Mouse (Mus musculus): ENCODE measurements at regions not wholly inside any gene's neighbourhood (a gene's known extent, or its start where the extent isn't known, plus 50 kb on each side); places are given as distances from the start of the nearest gene placed in this dataset.

GRCm38 (mm10) chr13:35202069-35202468, 175.2 kb upstream of the Eci2 start:
- POLR2A ChIA-PET, result interaction anchor here in 1 of 4 experiments (0.7 kb wide), 1 partner anchor 13 kb away, joined by 3 read pairs; no protein-coding TSS in a partner anchor

DNA sequence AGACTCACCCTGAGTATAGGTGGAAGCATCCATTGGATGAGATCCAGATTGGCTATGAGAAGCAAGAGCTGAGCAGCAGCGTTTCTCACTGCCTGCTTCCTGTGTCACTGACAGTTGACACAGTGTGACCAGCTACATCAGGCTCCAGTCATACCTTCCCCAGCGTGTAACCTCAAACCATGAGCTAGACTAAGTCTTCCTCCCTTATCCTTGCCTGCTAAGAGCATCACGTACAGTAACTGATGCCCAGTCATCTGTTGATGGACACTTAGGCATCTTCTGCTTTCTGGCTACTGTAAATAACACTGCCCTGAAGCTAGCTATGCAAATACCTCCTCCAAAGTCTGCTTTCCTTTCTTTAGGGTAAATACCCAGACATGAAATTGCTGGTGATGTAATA, 181.4 kb upstream of the Eci2 start:
- ChIA-PET CTCF (interaction anchor here in 1 of 4 experiments (0.7 kb wide), 1 partner anchor 79 kb away, joined by 3 read pairs; no protein-coding TSS in a partner anchor), POLR2A (no interaction called here)

More at GRCm38 (mm10) chr13:35202069-35202468, 175.2 kb upstream of the Eci2 start:
- CTCF ChIA-PET, result no interaction called here

GRCm38 (mm10) chr13:35209551-35209950, 182.7 kb upstream of the Eci2 start:
- CTCF ChIA-PET, result no interaction called here
- POLR2A ChIA-PET, result no interaction called here

GRCm38 (mm10) chr13:35211834-35212233, 184.9 kb upstream of the Eci2 start:
- ChIA-PET POLR2A (no interaction called here), CTCF (no interaction called here)

- ChIA-PET CTCF (no interaction called here), POLR2A (no interaction called here)
Measured at GRCm38 (mm10) chr13:35212276-35212675, 185.4 kb upstream of the Eci2 start.

DNA sequence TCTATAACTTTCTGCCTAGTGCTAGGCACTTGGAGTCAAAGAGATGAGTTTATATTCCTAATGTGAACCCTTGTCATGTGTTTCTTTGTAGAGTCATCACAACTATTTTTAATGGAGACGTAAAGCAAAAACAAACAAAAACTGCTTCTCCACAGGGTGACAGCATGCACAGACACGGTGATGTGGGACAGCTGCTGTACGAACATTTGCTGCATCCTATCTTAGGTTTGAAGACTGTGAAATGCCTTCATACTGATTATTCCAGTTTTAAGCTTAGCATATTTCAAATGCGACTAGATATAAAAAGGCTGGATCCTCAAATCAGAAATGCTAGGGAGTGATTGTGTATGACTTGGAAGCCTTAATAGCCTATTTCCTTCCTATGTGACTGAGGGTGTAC, 187.3 kb upstream of the Eci2 start:
- ChIA-PET CTCF (no interaction called here), POLR2A (no interaction called here)

DNA sequence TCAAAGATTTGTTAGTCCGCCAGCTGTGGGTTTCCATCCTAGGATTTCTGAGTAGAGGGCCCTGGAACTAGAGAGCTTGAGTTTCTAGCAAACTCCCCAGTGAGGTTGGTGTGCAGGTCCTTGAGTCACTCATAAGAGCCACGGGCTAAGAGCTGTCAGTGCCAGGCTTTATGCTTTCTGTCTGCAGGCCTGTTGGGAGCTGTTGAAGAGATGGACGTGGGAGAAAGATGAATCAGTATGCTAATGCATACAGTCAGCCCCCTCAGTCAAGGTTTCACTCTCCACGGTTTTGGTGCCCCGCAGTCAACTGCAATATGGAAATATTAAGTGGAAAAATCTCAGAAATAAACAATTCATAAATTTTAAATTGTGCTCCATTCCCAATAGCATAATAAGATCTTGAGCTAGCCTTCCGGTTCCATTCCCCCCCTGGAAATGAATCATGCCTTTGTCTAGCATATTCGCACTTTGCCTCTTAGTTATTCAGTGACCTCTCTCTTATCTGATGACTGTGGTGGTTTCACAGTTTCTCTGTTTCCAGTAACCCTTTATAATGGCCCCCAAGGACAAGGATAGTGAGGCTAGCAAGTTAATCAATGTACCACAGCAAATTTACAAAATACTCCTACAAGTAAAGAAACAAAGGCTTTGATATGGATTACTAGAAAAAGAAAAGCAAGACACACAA, 199.4 kb upstream of the Eci2 start:
- ChIA-PET CTCF (no interaction called here), POLR2A (no interaction called here)

- CTCF ChIA-PET, result no interaction called here
- POLR2A ChIA-PET, result no interaction called here
Measured at GRCm38 (mm10) chr13:35226944-35227343, 200.0 kb upstream of the Eci2 start.

- ChIA-PET POLR2A (interaction anchor here in 1 of 4 experiments (1.3 kb wide), 1 partner anchor 9 kb away, joined by 3 read pairs; no protein-coding TSS in a partner anchor), CTCF (no interaction called here)
Measured at GRCm38 (mm10) chr13:35229601-35230000, 202.7 kb upstream of the Eci2 start.

DNA sequence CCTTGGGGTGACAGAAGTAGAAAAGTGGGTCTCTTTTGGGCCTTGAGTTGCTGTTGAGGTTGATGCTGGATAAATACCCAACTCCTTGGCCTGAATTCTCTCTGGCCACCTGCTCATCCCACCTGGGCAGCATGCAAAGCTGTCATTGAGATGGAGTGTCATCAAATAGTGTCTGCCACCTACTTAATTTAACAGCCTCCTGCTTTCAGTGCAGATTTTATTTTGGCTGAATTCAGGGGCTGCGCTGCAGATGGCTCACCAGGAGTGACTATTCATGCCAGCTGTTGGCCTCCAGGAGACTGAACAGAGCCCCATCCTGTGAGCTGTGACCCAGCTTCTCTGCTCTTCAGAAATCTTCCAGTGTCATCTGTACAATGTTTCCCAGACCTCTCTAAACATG, 206.7 kb upstream of the Eci2 start:
- CTCF ChIA-PET, result interaction anchor here in 1 of 4 experiments (0.6 kb wide), 1 partner anchor 1744 kb away, joined by 4 read pairs; no protein-coding TSS in a partner anchor
- POLR2A ChIA-PET, result no interaction called here

GRCm38 (mm10) chr13:35241443-35241842, 214.5 kb upstream of the Eci2 start:
- CTCF ChIA-PET, result no interaction called here
- POLR2A ChIA-PET, result no interaction called here

DNA sequence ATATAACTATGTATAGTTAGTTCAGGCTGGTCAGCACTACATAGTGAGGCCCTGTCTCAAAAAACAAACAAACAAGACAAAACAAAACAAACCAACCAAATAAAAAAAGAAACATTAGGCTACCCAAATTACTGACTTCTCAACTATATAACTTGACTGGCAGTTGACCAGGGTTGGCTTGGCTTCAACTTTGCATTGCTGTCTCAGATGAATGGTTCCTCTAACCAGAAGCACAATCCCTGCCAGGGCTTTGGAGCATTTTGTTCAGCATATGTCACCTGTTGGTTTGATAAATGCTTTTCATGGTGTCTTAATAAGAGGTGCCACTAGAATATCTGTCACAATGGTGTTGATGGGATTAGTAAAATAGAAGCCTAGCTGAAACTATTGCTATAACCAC, 217.1 kb upstream of the Eci2 start:
- ChIA-PET CTCF (no interaction called here), POLR2A (no interaction called here)

DNA sequence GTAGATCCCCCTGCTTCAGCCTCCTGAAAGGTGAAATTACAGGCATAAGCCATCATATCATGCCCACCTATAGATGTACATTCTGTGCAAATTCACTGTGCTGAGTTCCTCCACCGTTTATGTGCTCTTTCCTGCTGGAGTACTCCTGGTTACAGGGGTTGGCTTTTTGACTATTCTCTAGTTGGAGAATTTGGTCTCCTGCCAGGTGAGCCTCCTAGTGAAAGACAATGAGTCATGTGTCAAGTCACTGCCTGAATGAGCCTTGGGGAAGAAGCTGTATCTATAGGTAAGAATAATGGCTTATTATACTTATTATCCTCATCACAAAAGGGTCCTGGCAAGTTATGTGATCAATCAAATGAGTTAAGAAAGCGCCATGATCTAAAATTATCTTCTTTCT, 230.5 kb upstream of the Eci2 start:
- POLR2A ChIA-PET, result no interaction called here
- CTCF ChIA-PET, result no interaction called here

GRCm38 (mm10) chr13:35258720-35259119, 231.8 kb upstream of the Eci2 start:
- CTCF ChIA-PET, result no interaction called here

GRCm38 (mm10) chr13:35283959-35284358, 257.1 kb upstream of the Eci2 start:
- ChIA-PET CTCF (no interaction called here), POLR2A (no interaction called here)

More at GRCm38 (mm10) chr13:35258720-35259119, 231.8 kb upstream of the Eci2 start:
- POLR2A ChIA-PET, result interaction anchor here in 1 of 4 experiments (0.6 kb wide), 1 partner anchor 627 kb away, joined by 3 read pairs; no protein-coding TSS in a partner anchor

GRCm38 (mm10) chr13:35302088-35302487, 275.2 kb upstream of the Eci2 start:
- ChIA-PET CTCF (no interaction called here), POLR2A (no interaction called here)

- ChIA-PET POLR2A (no interaction called here), CTCF (interaction anchor here in 1 of 4 experiments (1.0 kb wide), 1 partner anchor 630 kb away, joined by 3 read pairs; no protein-coding TSS in a partner anchor)
Measured at GRCm38 (mm10) chr13:35316772-35317171, 289.9 kb upstream of the Eci2 start.

GRCm38 (mm10) chr13:35326682-35327242, 299.9 kb upstream of the Eci2 start:
- CTCF ChIA-PET, result no interaction called here
- POLR2A ChIA-PET, result no interaction called here

DNA sequence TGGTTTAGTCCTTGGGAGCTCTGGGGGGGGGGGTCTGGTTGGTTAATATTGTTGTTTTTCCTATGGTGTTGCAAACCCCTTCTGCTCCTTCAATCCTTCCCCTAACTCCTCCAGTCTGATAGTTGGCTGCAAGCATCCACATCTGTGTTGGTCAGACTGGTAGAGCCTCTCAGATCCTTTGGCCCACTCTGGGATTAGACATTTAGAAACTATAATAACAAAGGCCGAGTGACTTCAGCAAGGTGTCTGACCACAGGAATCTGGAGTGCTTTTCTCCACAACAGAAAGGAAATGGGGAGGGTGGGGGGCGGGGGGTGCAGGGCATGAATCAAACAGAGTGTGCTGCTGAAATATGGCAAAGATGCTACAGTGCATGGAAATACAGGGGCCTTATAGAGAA, 301.4 kb upstream of the Eci2 start:
- POLR2A ChIA-PET, result interaction anchor here in 1 of 4 experiments (0.6 kb wide), 1 partner anchor 17 kb away, joined by 4 read pairs; no protein-coding TSS in a partner anchor

GRCm38 (mm10) chr13:35330926-35331325, 304.0 kb upstream of the Eci2 start:
- POLR2A ChIA-PET, result no interaction called here

More for the DNA sequence above, 301.4 kb upstream of the Eci2 start:
- CTCF ChIA-PET, result interaction anchor here in 2 of 4 experiments (0.6 to 0.7 kb wide), 2 partner anchors 15 to 232 kb away, joined by 5 to 8 read pairs; no protein-coding TSS in a partner anchor

DNA sequence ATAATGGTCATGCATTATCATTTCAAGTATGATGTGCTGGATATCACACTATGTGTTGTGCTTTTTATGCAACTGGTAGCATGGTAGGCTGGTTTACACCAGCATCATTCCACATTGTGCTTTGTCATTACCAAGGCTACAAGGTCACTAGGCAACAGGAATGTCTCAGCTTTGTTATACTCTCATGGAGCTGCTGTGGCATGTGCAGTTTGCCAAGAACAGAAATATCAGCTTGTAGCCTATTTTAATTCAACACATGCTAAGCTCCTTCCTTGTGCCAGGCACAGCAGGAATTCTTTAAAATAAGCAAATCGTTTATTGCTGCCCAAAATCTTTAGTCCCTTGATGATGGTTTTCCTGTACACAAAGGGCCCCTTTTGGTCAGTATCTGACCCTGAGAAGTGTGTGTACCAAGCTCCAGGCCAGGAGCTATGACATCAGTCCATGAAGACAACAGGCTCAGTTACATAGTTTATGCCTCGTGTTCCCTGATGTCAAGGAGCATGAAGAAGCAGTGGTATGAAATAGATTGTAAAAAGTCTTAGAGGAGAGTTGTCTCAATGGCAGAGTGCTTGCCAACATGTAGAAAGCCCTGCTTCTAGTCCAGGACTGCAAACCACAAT, 314.0 kb upstream of the Cdyl start:
- ChIA-PET CTCF (no interaction called here), POLR2A (no interaction called here)

More at GRCm38 (mm10) chr13:35330926-35331325, 304.0 kb upstream of the Eci2 start:
- CTCF ChIA-PET, result no interaction called here
